Mouse (Mus musculus) heart, adult 2 months (tissue): ENCODE measurements at regions not wholly inside any gene's neighbourhood (a gene's known extent, or its start where the extent isn't known, plus 50 kb on each side); places are given as distances from the start of the nearest gene placed in this dataset.

Experiments
- CTCF ChIP-seq: fragments of 200-600 bp; IDR thresholded peaks from 2 replicates; pipeline ENCODE4 v1.8.1; 2022; ENCODE audit warnings: antibody characterized with exemption, mild to moderate bottlenecking, moderate library complexity
- EP300 ChIP-seq: fragments of 200-500 bp; IDR thresholded peaks from 2 replicates; pipeline ENCODE4 v1.6.1; 2011; ENCODE audit warnings: low read depth, low read length, control low read depth; ENCODE audit not compliant: insufficient read depth
- POLR2A ChIP-seq: fragments of 200-500 bp; IDR thresholded peaks from 2 replicates; pipeline ENCODE4 v1.6.1; 2011; ENCODE audit warnings: mild to moderate bottlenecking, low read depth, low read length, control low read depth; ENCODE audit not compliant: insufficient read depth

DNA sequence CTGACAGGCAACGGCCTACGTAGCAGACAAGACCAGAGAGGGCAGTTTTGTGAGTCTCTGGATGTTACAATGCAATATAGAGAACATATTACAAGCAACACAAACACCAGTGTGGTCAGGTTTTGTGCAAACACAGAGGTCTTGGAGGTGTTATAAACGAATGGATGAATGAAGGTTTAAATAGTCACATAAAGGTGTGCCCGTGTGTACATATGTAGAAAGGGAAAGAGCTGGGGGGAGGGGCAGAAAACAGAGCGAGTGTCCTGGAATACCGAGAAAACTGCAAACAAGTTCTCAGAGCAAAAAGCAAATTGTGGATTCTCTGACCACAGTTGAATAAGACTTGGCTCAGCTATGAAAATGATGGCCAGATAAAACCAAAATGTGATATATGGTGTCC lies 130.8 kb downstream of the Bcl2l11 start:
- no peak for TF ChIP-seq POLR2A
- no peak for TF ChIP-seq CTCF
- no peak for TF ChIP-seq EP300
